Mouse (Mus musculus) inflammation-experienced regulatory T-cells, adult 16 weeks (primary cell): ENCODE data around the gene Zfhx2. TPM values are rescaled to one million over a fixed set of nuclear protein-coding genes. Genes with fewer than 3 reads are reported as not detected.

Experiments used
- polyA plus RNA-seq: library from polyadenylated mRNA; unstranded; fragments of 100-300 nt; shearing (Covaris generic); gene quantifications from one replicate; pipeline ENCODE4 v1.2.1, GENCODE M21; 2017

Zfhx2 gene
- 11.1 TPM for polyA plus RNA-seq

GRCm38 (mm10) chr14:55092011-55092577 lies at the start of gene Zfhx2:
Gene Zfhx2 (minus strand): TSS chr14:55092324.

GRCm38 (mm10) chr14:55116425-55117200 lies 24.5 kb upstream of the Zfhx2 start, which contains the start of gene Jph4:
Gene Jph4 (minus strand): TSS chr14:55116935.

GRCm38 (mm10) chr14:55105836-55106809 lies 14.0 kb upstream of the Zfhx2 start, which contains the start of gene Ap1g2:
Gene Ap1g2 (minus strand): TSS chr14:55106593.

GRCm38 (mm10) chr14:55094704-55095231 lies 2.6 kb upstream of the Zfhx2 start, which contains the start of gene Thtpa:
Gene Thtpa (plus strand): TSS chr14:55094784.

GRCm38 (mm10) chr14:55014991-55015766 lies 76.9 kb downstream of the Zfhx2 start, which contains the start of gene Ngdn:
Gene Ngdn (plus strand): TSS chr14:55015454.

Other genes with a start within 250 kb of the Zfhx2 start
- gene Homez, start 221.4 kb downstream of the Zfhx2 start, polyA plus RNA-seq, result 16.6 TPM
- gene Ppp1r3e, start 214.8 kb downstream of the Zfhx2 start, polyA plus RNA-seq, result 0.60 TPM
- gene Bcl2l2, start 208.9 kb downstream of the Zfhx2 start, polyA plus RNA-seq, result 0.59 TPM
- 0.38 TPM for gene Gm20521, start 208.9 kb downstream of the Zfhx2 start, polyA plus RNA-seq
- 32.5 TPM for gene Pabpn1, start 199.8 kb downstream of the Zfhx2 start, polyA plus RNA-seq
- gene Slc22a17, start 179.2 kb downstream of the Zfhx2 start, polyA plus RNA-seq, result 2.1 TPM
- not detected for gene Efs, start 166.2 kb downstream of the Zfhx2 start, polyA plus RNA-seq
- gene Il25, start 159.6 kb downstream of the Zfhx2 start, polyA plus RNA-seq, result not detected
- gene Cmtm5, start 156.1 kb downstream of the Zfhx2 start, polyA plus RNA-seq, result not detected
- gene Myh6, start 125.4 kb downstream of the Zfhx2 start, polyA plus RNA-seq, result not detected
- gene Gm17428, start 115.4 kb downstream of the Zfhx2 start, polyA plus RNA-seq, result not detected
- gene Myh7, start 97.7 kb downstream of the Zfhx2 start, polyA plus RNA-seq, result not detected
- 133 TPM for gene Ngdn, start 76.9 kb downstream of the Zfhx2 start, polyA plus RNA-seq
- gene Thtpa, start 2.5 kb upstream of the Zfhx2 start, polyA plus RNA-seq, result 18.4 TPM
- gene Ap1g2, start 14.3 kb upstream of the Zfhx2 start, polyA plus RNA-seq, result 172 TPM
- gene Jph4, start 24.6 kb upstream of the Zfhx2 start, polyA plus RNA-seq, result not detected
- not detected for gene Dhrs2, start 129.7 kb upstream of the Zfhx2 start, polyA plus RNA-seq